Mouse (Mus musculus) thymus, postnatal 36 days (tissue): ENCODE measurements around the gene Capn13.

ENCODE experiments used
- DNase-seq, 2 experiments: peaks; one replicate each; pipeline ENCODE4 v3.0.0; 2022; ENCODE audit warnings: mixed read lengths in 2 of 2

Capn13 gene

DNA sequence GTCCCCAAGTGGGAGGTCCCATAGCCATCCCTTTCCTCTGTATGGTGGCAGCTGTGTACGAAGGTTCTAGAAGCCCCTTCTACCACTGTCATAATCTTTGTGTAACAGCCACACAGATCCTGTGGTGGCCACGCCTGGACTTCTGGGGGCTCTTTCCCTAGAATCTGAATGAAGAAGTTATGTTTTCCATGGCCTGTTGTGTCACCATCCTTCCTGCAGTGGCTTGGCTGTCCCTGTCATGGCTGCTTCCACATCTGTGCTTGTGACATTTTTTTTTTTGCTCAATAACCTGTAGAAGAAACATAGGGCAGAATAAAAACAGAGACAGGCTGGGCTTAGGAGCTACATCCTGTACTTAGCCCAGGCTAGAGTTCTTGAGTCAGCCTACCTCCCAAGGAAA, at the start of gene Capn13:
Gene Capn13, minus strand, starts transcription at position 5 of the 400 bp plus-strand sequence.
- no peak for DNase-seq

DNA sequence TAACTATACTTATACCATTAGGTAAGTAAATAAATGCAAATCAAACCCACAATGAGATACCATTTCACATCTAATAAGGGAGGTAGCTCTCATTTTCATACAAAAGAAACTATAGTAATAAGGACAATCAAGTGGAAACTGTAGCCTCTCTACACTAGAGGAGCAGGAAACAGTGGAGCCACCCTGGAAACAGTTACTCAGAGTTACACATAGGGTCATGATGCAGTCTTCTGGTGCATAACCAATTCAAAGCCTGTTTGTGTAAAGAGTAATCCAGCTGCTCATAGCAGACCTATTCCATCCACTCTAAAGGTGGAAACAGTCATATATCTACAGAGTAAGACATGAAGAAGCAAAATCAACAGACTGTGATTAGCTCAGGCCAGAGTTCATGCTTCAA, 48.4 kb upstream of the Capn13 start:
- DNase-seq, result no peak

DNA sequence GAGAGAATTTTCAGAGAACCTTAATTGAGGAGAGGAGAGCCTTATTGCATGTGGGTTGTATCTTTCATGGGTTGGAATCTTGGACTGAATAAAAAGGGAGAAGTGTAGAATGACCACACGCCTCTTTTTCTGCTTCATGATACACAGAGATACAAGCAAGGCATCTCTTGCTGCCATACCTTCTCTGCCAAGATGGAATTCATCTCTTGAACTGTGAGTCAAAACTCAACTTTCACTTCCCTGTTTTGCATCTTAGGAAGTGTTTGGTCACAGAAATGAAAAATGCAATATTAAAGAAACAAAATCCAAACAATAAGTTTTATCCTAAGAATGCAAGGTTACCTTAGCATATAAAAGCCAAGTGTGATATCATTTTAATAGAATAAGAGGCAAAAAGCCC, 40.1 kb upstream of the Capn13 start:
- no peak for DNase-seq

DNA sequence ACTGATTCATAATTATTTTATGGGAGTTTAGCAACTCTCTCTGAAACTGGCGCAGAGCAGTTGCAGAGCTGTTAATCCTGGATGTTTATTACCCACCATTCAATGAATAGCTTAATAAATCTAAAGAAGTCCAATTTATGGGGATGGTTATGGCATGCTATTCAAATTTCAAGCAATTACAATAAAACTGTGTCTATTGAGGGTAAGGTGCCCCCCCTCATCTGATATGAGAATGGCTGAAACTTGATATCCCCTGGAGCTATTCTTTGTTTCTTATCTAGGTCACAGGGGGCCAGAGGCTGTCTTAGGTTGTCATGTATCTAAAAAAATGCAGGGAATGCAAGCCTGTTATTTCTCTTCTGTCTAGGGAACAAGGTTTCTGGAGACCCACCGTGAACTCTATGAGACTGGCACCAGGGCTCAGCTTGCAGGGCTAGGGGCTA, 31.9 kb upstream of the Capn13 start:
- no peak for DNase-seq

DNA sequence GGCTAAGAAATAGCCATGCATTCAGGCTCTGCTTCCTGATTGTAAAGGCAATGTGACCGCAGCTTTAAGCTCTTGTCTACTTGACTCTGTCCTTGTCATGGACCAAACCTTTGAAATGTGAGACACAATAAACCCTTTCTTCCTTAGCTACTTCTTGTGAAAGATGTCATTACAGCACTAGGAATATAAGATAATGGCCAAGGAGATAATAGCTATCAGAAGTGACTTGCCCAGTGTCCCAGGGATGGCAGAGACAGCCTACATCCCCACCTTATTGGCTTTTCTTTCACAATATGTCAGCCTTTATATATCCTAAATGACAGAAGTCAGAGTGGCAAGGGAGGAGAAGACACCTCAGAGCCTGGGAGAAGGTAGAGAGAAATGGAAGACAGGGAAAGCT, 31.4 kb upstream of the Capn13 start:
- no peak for DNase-seq

DNA sequence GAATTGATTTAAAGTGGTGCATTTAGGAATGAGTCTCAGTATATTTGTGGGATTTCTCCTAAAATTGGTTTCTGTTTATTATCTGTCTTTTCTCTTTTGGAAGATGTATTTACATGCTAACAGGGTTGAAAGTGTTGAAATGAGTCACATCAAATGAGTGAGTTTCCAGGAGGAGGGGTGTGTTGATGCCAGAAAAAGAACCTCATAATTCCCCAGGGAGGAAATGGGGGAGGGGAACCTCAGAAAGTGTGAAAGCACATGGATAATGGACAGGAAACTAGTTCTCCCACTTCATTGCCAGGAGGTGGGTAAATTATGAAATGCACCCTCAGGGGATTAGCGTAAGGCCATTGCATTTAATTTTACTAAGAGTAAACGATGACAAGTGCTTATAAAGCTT, 16.7 kb upstream of the Capn13 start:
- no peak for DNase-seq

DNA sequence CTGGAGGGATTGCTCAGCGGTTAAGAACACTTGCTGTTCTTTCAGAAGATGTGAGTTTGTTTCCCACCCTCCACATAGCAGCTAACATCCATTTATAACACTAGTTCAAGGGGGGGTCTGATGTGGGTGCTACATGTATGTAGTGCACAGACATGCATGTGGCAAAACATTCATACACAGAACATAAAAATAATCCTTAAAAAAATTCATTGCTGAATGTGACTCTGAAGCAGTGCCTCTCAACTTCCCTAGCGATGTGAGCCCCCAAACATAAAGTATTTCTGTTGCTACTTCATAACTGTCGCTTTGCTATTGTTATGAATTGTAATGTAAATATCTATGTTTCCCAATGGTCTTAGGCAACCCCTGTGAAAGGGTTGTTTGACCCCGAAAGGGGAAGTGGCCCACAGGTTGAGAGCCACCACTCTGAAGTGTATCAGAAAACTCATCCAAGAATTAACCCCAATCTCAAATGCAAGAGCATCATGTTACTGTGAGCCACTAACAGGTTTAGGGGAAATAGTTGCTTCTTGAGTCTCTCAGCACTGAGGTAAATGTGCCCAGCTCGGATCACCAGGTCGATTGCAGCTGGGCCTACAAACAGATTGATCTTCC, 15.6 kb upstream of the Capn13 start:
- no peak for DNase-seq

DNA sequence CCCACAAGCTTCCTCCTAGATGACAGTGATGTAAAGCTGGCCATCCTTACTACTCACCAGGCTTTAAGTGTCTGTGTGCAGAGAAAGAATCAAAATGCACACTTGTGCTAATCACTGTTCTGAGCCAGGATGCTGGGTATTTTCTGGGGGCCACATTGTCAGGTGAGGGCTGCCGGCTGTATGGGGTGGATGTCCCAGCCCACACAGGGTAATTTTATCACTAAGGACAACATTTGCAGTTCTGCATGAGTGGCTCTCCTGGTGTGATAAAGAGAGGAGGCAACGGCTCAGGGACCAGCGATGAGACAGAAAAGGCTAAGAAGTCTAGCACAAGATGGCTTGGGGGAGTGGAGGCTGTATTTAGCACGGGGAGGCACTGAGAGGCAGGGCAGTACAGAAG, 11.2 kb upstream of the Capn13 start:
- no peak for DNase-seq

DNA sequence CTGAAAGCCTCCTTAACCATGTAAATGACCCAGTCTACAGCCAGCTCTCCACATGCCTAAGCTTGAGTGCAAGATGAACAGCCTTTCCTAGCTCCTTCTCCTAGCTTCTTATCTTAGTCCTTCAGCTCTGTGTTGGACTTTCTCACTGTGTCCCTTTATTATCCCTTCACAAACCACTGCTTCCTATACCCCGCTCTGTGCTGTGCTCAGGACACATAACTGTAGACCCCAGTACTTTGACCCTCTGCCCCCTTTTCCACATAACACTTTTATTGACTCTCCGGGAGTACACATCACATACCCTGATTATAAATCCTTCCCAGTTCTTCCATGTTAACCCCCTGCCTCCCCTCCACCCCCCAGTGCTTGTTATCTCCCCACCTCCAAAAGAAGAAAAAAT, 606 bp upstream of the Capn13 start:
- DNase-seq, result no peak

DNA sequence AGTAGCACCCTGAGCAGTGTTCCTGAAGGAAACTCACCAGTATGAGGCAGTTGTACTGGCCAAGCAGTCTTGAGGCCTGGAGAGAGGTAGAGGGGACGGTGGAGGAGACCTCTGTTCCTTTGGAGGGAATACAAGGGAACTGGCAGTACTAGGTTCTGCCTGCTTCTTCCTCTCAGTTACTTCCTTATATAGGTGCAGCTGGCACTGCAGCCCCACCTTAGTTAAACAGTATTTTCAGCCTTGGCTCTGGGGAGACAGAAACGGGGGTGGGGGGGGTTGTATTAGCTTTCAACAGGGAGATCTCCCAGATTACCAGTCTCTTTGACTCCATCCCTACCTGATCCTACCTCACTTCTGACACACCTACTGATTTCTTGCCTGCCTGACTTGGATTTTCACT, 1.5 kb downstream of the Capn13 start:
- DNase-seq, result no peak

DNA sequence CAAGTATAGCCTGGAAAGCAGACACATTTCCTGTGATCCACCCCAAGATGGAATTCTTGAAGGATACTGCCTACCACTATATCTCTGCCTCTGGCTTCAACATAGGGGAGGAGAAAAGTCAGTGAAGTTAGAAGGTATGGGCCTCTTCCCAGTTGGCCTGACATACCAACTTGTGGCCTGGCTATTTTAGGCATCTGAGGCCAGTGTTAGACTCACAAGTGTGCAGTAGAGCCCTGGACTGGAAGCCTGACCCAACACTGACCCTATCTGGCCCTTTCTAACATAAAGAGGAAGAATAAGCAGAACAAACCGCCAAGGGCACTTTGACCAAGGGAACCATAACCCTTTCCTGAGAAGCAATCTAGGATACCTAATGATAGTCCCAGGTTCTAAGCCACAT, 7.3 kb downstream of the Capn13 start:
- DNase-seq, result no peak

DNA sequence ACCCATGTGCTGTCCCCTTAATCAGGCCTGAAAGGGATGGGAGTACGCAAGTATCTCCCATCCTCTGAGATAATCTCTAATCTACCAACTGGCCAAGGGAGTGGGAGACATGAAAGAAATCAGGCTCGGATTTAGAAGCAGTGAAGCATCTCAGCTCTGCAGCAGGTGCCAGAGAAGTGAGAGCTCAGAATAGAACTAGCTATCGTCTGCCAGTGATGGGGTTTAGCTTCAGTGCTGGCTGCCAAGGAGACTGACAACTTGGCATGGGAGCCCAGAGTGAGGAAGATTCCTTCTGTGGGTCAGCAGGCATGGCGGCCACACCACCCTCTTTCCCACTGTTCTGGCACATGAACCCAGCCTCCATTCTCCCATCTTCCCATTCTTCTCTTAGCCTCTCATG, 8.9 kb downstream of the Capn13 start:
- DNase-seq, result no peak

DNA sequence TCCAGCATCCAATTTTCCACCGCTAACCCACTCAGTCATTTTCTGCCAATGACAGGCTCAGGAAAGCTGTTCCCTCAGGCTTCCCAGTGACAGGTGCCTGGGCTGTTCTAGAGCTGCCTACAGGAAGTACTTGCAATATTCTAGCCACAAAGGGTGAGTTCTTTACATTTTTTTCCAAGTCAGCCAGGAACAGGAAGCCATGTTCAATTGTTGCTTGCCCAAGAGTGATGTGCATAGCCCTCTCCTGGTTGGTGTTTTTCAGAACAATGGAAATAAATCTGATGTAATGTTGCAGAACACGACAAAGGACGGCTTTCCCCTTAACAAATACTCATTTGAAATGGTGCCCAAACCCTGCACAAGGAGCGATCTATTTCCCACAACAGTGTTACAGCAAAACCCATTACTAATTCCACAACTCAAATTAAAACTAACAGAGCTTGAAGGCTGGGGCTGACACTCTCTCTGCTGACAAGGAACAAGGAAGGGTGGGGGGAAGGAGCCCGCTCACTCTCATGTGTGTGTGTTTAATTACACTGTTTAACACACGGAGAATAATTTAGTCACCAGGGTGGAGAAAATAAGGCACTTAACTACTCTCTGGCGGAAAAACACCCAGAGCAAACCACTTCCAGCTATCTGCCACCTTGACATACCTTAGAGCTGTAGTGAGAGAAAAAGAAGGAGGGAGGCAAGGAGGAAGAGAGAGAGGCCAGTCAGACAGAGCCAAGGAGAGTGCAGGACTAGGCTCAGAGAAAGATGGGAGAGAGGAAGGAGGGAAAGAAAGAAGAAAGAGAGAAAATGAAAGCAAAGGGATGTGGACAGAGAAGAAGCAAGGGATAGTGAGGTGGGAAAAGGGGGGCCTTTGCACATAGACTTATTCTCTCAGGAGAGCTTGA, 10.2 kb downstream of the Capn13 start:
- no peak for DNase-seq

DNA sequence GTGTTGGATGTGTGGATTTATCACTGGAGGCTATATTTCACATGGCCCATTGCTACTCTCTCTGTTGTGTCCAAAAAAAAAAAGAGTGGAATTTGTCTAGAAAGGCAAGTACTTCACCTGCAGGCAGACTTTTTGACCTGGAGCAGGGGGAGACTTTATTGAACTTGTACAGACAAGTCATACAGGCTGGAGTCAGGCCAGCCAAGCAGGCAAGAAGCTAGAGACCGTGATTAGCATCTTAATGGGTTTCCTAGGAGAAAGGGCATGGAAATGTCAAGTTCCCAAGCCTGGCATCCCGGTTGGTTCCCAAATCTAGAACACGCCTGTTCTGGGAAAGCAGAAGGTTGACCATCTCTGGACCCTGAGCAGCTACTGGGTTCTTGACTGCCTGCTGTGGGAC, 11.3 kb downstream of the Capn13 start:
- no peak for DNase-seq

DNA sequence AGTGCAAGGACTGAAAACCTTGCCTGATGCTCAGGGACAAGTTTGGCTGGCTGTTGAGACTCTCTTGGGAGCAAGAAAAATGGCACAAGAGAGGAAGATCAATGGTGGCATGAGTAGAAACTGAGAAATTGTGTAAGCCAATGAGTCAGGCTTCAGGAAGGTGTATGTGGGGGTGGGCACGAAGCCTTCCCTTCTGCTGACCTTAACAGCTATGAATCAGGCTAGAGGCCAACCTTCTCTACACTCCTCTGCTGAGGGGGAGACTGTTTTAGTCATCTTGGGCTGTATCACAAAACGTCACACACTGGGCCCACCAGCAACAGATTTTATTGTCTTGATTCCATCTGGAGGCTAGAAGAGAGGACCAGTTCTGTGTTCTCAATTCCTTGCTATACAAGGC, 14.1 kb downstream of the Capn13 start:
- no peak for DNase-seq

DNA sequence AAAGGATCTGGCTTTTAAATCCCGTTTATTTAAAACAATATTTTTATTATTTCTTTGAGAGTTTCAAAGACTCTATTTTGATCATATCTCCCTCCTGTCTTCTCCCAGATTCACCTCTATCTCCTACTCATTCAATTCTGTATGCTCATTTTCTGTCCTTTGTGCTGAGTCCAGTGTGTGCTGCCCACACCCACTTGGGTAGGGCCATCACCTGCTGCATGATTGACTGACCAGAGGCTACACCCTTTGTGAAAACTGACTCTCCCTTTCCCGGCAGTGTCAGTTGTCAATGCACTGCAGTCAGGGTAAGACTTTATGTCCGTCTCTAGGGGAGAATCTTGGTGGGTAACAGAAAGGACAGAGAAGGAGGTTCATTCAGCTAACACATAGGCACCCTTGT, 14.7 kb downstream of the Capn13 start:
- DNase-seq, result no peak

DNA sequence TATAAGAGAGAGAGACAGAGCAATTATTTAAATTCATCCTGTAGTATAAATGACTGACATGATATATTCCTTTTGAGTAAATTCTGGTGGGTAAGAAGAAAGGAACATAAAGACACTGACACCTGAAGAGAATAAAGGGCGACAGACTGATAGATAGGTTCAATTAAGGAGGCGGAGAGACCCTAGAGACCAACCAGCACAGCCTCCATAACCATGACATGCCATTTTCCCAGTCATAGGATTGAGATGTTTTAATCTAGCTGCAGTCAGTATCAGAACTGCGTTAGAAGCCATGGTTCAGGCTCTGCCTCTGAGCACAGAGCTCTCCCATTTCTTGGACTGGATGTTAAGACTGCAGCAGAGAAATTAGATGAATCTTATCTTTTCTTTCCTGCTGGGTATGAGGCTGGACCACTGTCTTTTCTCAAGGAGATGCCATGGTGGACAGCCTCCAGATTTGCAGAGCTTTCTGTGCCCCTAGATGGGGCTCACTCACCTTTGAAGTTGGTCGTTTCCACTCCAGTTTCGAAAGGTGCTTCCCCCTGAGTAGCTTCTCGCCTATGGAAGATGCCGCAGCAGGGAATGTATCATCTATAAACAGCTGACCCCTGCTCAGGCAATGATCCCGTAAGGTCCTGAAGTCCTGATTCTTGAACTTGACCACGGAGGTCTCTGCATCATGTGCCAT, 18.2 kb downstream of the Capn13 start:
- DNase-seq, result no peak

DNA sequence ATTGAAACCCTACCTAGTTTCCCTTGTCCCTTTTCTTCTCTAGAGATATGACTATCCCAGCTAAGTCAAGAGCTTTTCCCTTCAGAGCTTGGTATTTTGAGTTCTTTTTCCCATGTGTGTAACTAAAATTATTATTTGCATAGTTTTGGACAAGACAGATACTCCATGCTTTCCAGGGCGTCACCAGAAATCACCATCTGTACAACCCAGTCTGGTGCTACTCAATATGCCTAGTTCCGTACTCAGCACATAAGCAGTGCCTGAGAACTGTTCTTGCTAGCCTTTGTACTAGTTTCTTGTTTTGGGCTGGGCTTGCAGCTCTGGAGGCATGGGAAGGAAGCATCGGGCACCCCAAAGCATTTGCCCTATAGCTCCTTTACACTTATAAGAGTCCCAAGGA, 19.0 kb downstream of the Capn13 start:
- no peak for DNase-seq

DNA sequence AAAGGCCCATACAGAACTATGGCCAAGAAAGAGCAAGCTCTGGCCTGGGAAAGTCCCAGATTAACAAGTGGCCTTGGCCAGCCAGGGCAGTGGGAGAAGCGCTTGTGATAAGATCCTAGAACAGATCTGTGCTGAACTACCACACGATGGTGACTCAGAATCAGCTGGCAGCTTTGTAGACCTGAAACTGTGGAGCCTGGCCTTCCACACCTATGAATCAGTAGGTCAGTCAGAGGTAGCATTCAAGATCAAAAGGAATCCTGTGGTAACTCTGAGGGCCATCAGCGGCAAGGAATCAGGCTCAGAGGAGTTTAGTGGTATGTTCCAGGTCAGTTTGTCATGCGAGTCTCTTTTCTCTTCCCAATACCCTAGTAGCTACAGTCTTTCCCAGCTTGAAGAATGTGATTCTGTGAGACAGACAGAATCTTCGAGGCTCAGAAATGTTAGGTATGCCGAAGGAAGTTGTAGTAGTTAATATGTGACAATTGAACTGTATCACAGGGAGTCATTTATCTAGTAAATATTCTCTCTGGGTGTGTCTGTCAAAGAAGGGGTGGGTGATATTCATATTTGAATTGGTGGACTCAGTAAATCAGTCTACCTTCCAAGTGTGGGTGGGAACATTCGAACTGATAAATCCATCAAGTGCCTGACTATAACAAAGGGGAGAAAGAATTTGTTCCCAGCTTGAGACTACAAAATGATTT, 22.7 kb downstream of the Capn13 start:
- no peak for DNase-seq

DNA sequence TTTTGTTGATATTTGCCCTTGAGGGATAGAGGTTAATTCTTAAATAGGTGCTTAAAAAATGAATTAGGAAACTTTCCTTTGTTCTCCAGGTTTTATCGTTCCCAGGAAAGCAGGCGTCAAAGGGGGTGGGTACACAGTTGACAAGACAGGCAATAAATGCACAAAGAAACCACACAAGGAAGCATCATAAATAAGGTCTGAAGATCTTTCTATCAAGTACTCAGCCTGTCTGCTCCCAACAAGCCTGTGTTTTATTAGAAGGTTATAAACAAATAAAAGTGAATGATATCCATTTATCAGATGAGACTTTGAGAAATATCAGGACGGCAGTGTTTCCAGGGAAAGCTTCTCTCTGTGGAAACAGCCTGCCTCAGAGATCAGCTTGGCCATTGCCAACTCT, 33.3 kb downstream of the Capn13 start:
- no peak for DNase-seq

DNA sequence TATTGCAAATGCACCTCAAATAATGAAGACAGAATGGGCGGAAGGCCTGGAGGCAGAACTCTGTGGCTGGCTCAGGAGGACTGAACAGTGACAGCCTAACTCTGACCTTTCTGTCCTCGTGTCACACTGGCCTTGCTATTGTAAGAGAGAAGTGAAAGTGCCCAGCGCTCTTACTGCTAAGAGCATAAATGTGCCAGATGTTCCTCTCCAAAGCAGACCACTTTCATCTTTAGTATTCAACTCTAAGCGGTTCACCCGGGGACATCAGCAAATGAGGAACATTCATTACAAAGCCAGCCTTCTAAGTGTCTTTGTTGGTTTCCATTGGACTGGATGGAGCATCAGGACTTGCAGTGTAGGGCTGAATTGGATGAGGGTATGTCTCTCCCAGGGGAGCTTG, 39.6 kb downstream of the Capn13 start:
- no peak for DNase-seq

DNA sequence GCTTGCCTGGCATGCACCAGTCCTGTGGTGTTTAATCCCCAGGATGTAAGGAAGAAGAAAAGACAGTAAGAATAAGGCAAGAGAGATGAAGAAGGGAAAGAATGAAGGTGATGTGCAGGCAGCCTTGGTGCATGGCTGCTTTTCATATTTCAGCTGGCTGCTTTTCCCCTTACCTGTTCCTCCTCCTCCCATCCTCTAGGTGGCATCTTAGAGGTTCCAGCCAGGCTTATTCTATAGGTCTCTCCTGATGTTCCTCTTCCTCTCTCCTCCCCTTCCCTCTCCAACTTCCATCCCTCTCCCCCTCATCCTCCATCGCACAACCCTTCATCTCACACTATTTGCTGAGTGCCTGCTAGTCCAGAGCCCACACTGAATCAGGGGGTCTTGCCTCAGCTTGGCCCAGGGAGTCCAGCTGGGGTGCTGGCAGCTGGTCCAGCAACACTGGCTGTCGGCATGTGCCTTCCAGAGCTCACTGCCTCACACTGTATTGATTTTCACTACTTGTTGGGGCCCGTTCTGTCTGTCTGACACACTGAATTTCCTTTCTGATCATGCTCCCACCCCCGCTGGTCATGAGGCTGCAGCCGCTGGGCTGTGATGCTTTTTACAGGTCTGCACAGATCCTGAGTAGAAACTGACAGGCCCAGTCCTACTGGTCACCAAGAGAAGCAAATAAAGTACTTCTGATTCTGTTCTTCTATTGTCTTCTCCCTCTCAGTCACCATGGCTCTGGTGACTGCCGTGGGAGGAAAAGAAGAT, 56.9 kb downstream of the Capn13 start:
- DNase-seq, result no peak

DNA sequence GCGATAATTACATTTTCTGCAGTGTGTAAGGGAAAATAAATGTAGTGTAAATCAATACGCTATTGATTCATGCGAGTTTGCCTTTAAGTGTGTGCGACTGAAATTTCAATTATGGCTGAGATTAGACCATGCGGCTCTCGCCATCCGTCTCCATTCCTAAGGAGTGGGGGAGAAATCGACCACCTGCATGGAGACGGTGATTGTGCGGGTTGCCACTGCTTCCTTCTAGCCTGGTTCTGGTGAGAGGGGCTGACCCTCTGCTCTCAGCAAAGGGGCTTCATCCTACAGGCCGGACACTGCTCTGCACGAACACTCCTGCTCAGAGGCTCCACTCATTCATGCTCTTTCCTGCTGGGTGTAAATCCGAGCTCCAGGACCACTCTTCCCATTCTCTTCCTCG, 58.0 kb downstream of the Capn13 start:
- DNase-seq, result no peak
